Mouse (Mus musculus) myocyte (in vitro differentiated cells): ENCODE results near the gene Sox6.

Experiments used
- CEBPB ChIP-seq: IDR thresholded peaks from 2 replicates; pipeline ENCODE4 v1.6.1; 2011; ENCODE audit warnings: mild to moderate bottlenecking, moderate library complexity; ENCODE audit not compliant: poor library complexity, insufficient read depth, severe bottlenecking
- E2F4 ChIP-seq: IDR thresholded peaks from one replicate; pipeline ENCODE4 v1.6.1; 2011; ENCODE audit warnings: mild to moderate bottlenecking, control low read depth, moderate library complexity; ENCODE audit not compliant: insufficient read depth
- MAX ChIP-seq: IDR thresholded peaks from one replicate; pipeline ENCODE4 v1.6.1; 2011; ENCODE audit warnings: low read depth, mild to moderate bottlenecking, control low read depth
- MYOD1 ChIP-seq, 3 experiments: IDR thresholded peaks; one replicate each; pipeline ENCODE4 v1.6.1; 2011; ENCODE audit warnings: control low read depth in 2 of 3, low read depth in 2 of 3, mild to moderate bottlenecking in 2 of 3, moderate library complexity in 1 of 3; ENCODE audit not compliant: insufficient read length in 2 of 3, control insufficient read depth in 1 of 3
- MYOG ChIP-seq, 3 experiments: IDR thresholded peaks; one replicate each; pipeline ENCODE4 v1.6.1; 2011; ENCODE audit warnings: control low read depth in 2 of 3, low read depth in 2 of 3, mild to moderate bottlenecking in 2 of 3; ENCODE audit not compliant: insufficient read length in 2 of 3, control insufficient read depth in 1 of 3, insufficient read depth in 1 of 3
- POLR2A ChIP-seq: IDR thresholded peaks from one replicate; pipeline ENCODE4 v1.6.1; 2011; ENCODE audit warnings: low read depth, mild to moderate bottlenecking, control low read depth, moderate library complexity; ENCODE audit not compliant: insufficient read length
- POLR2AphosphoS2 ChIP-seq: IDR thresholded peaks from one replicate; pipeline ENCODE4 v1.6.1; 2011; ENCODE audit warnings: low read depth, control low read depth; ENCODE audit not compliant: insufficient read length
- SRF ChIP-seq: IDR thresholded peaks from one replicate; pipeline ENCODE4 v1.6.1; 2011; ENCODE audit warnings: low read depth; ENCODE audit not compliant: control insufficient read depth, insufficient read length
- TCF12 ChIP-seq: IDR thresholded peaks from one replicate; pipeline ENCODE4 v1.6.1; 2011; ENCODE audit warnings: mild to moderate bottlenecking, control low read depth; ENCODE audit not compliant: poor library complexity, insufficient read depth, severe bottlenecking
- USF1 ChIP-seq: IDR thresholded peaks from one replicate; pipeline ENCODE4 v1.6.1; 2011; ENCODE audit warnings: low read depth, mild to moderate bottlenecking, control low read depth, moderate library complexity

- TF ChIP-seq POLR2A (no peak), MYOD1 (IDR thresholded peaks at IDR 0.05; ENCODE audit: control insufficient read depth in 1 of 3, insufficient read length in 2 of 3, low read depth in 2 of 3) (no peak), POLR2AphosphoS2 (no peak), SRF (no peak), MYOG (IDR thresholded peaks at IDR 0.05; ENCODE audit: control insufficient read depth in 1 of 3, insufficient read depth in 1 of 3, insufficient read length in 2 of 3, low read depth in 2 of 3) (no peak), MAX (no peak), CEBPB (no peak), TCF12 (no peak), E2F4 (no peak), USF1 (no peak)
These were observed 538.4 kb downstream of the Sox6 start for GRCm38 (mm10) chr7:115500170-115500569.
